Mouse (Mus musculus): ENCODE measurements around the gene Gm21969. TPM values are rescaled to one million over a fixed set of nuclear protein-coding genes. Genes with fewer than 3 reads are reported as not detected.
A peak's percentile ranks its signal among the peaks of the same experiment; 100 is the strongest.

The Gm21969 gene
- total RNA-seq, 1 experiment = 0.09 TPM

DNA sequence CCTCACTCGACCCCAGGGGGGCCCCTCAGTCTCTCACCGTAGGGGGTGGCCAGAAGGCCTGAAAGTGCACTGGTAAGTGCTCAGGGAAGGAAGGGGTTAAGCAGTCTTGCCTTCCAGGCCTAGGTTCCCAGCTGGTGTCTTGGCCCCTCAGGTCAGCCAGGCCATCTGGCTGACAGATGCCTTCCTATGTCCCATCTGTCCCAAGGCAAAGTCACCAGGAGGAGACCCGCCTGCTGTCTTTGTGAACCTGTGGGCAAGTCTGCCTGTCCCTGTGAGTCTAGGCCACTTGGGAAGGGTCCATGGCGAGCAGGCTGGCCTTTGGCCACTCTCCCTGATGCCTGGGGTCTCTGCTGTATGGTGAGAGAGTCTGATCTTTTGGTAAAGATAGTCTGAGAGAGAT lies 12.5 kb upstream of the Gm21969 start:
- no peak for DNase-seq (ENCODE audit: low read depth, low spot score)
- no peaks in the 10 kb centered on the region for H3K9me3 ChIP-seq (ENCODE audit: control insufficient read depth, insufficient read depth, low read depth, low read length)
- no peaks in the 10 kb centered on the region; the same call in 1 of the 2 replicates for H3K36me3 ChIP-seq (ENCODE audit: control insufficient read depth, insufficient read depth, low read length, poor library complexity, severe bottlenecking)
- no peak overlapping the region for H3K9ac ChIP-seq (ENCODE audit: insufficient read depth, low read depth, low read length, poor library complexity, severe bottlenecking)
- H3K27ac ChIP-seq (ENCODE audit: insufficient read depth, low read depth, low read length, poor library complexity, severe bottlenecking) = peak overlapping the region; percentile 48; the same call in 1 of the 2 replicates
- no peak overlapping the region for H3K4me3 ChIP-seq (ENCODE audit: insufficient read depth in 1 of 2, low read depth in 1 of 2, low read length in 2 of 2, poor library complexity in 1 of 2, severe bottlenecking in 1 of 2)
- in situ Hi-C loops (cut with MboI; ENCODE audit: low sequenced_read_pairs in 2 of 2, unreplicated experiment in 2 of 2) = no loop called here
- TF ChIP-seq ZC3H11A (IDR thresholded peaks at IDR 0.05; ENCODE audit: borderline replicate concordance, low read depth, low read length) = no peak
- no peak for TF ChIP-seq ZNF384 (IDR thresholded peaks at IDR 0.05; ENCODE audit: low read depth, low read length)
- TF ChIP-seq HCFC1 (IDR thresholded peaks at IDR 0.05; ENCODE audit: borderline replicate concordance, insufficient read depth, low read length) = no peak
- TF ChIP-seq CHD2 (IDR thresholded peaks at IDR 0.05; ENCODE audit: low read depth, low read length) = no peak
- no peak for TF ChIP-seq MAFK (IDR thresholded peaks at IDR 0.05; ENCODE audit: insufficient read depth, low read depth, low read length)
- peaks cover 7 to 53% of the 10 kb centered on the region in 2 experiments for H3K4me1 ChIP-seq (ENCODE audit: control insufficient read depth in 2 of 2, insufficient read depth in 2 of 2, low read length in 2 of 2, poor library complexity in 1 of 2)

DNA sequence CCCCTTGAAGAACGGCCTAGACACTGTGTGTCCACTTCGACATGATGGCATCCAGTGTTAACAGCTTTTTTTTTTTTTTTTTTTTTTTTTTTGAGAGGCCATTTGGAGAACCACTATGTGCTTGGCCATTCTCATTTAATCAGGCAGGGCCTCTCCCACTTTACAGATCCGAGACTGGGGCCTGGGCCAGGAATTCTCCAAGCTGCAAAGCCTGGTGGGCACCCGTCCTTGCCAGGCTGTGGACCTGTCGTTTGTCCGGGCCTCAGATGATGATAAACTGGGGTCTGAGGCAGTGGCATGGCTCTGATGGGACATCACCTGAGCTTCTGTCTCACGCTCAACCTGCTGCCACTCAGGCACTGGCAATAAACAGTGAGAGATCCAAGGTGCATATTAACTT lies 10.1 kb upstream of the Gm21969 start:
- peak overlapping the region; percentile 22; the same call in 1 of the 2 replicates for H3K27ac ChIP-seq (ENCODE audit: insufficient read depth, low read depth, low read length, poor library complexity, severe bottlenecking)

DNA sequence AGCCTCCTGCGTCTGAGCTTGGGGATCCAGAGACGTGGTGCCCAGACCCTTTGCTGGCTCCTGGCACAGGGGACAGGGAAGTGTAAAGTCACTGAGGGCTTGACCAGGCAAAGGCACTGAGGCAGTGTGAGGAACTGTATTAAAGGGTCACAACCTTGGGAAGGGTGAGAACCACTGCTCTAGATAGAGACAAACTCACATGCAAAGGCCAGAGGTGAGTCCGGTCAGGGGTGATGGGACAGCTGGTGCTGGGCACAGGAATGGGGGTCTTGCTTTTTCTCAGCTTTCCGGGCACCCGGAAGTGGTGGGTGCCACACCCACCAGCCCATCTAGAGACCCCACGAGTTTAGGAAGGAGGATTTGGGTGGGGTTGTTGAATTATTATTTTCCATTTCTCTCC lies 9.6 kb upstream of the Gm21969 start:
- Histone ChIP-seq H3K36me3 (ENCODE audit: control insufficient read depth, insufficient read depth, low read length, poor library complexity, severe bottlenecking) (no peaks in the 10 kb centered on the region), H3K9me3 (ENCODE audit: control insufficient read depth, insufficient read depth, low read depth, low read length) (no peaks in the 10 kb centered on the region), H3K9ac (ENCODE audit: insufficient read depth, low read depth, low read length, poor library complexity, severe bottlenecking) (no peak overlapping the region), H3K4me3 (ENCODE audit: insufficient read depth in 1 of 2, low read depth in 1 of 2, low read length in 2 of 2, poor library complexity in 1 of 2, severe bottlenecking in 1 of 2) (no peak overlapping the region), H3K4me1 (ENCODE audit: control insufficient read depth in 2 of 2, insufficient read depth in 2 of 2, low read length in 2 of 2, poor library complexity in 1 of 2) (peaks cover 18 to 56% of the 10 kb centered on the region in 2 experiments), H3K27ac (ENCODE audit: insufficient read depth, low read depth, low read length, poor library complexity, severe bottlenecking) (peak overlapping the region; percentile 22; the same call in 1 of the 2 replicates)
- no peak for DNase-seq (ENCODE audit: low read depth, low spot score)
- in situ Hi-C loops (cut with MboI; ENCODE audit: low sequenced_read_pairs in 2 of 2, unreplicated experiment in 2 of 2) = no loop called here
- no peak for TF ChIP-seq CHD2 (IDR thresholded peaks at IDR 0.05; ENCODE audit: low read depth, low read length)

More for the DNA sequence above, 10.1 kb upstream of the Gm21969 start:
- Histone ChIP-seq H3K9me3 (ENCODE audit: control insufficient read depth, insufficient read depth, low read depth, low read length) (no peaks in the 10 kb centered on the region), H3K4me1 (ENCODE audit: control insufficient read depth in 2 of 2, insufficient read depth in 2 of 2, low read length in 2 of 2, poor library complexity in 1 of 2) (peaks cover 18 to 56% of the 10 kb centered on the region in 2 experiments), H3K9ac (ENCODE audit: insufficient read depth, low read depth, low read length, poor library complexity, severe bottlenecking) (no peak overlapping the region), H3K36me3 (ENCODE audit: control insufficient read depth, insufficient read depth, low read length, poor library complexity, severe bottlenecking) (no peaks in the 10 kb centered on the region), H3K4me3 (ENCODE audit: insufficient read depth in 1 of 2, low read depth in 1 of 2, low read length in 2 of 2, poor library complexity in 1 of 2, severe bottlenecking in 1 of 2) (no peak overlapping the region)
- DNase-seq (ENCODE audit: low read depth, low spot score) = no peak
- no peak for TF ChIP-seq ZC3H11A (IDR thresholded peaks at IDR 0.05; ENCODE audit: borderline replicate concordance, low read depth, low read length)
- no peak for TF ChIP-seq CHD2 (IDR thresholded peaks at IDR 0.05; ENCODE audit: low read depth, low read length)
- TF ChIP-seq HCFC1 (IDR thresholded peaks at IDR 0.05; ENCODE audit: borderline replicate concordance, insufficient read depth, low read length) = no peak
- TF ChIP-seq ZNF384 (IDR thresholded peaks at IDR 0.05; ENCODE audit: low read depth, low read length) = peak; percentile 43; the same call in 1 of the 2 replicates
- in situ Hi-C loops (cut with MboI; ENCODE audit: low sequenced_read_pairs in 2 of 2, unreplicated experiment in 2 of 2) = no loop called here

DNA sequence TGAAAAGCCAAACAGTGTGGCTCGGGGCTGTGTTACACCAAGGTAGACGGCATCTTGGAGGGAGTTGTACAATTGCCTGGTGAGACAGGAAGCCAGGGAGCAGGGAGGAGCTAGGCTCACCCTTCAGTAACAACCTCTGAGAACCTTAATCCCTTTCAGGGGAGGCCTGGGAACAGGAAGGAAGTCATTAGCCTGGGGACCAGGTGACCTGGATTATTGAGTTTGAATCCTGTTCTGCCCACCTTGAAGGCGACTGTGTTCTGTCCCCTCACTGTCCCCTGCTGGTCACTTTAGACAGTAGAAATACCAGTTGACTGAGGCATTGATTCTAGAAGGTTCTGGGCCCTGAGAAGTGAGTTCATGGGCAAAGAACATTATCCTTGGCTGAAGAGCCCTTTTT lies 8.9 kb upstream of the Gm21969 start:
- in situ Hi-C loops (cut with MboI; ENCODE audit: low sequenced_read_pairs in 2 of 2, unreplicated experiment in 2 of 2) = no loop called here
- Histone ChIP-seq H3K9ac (ENCODE audit: insufficient read depth, low read depth, low read length, poor library complexity, severe bottlenecking) (peak overlapping the region; percentile 21; the same call in 1 of the 2 replicates), H3K4me3 (ENCODE audit: insufficient read depth in 1 of 2, low read depth in 1 of 2, low read length in 2 of 2, poor library complexity in 1 of 2, severe bottlenecking in 1 of 2) (no peak overlapping the region)

DNA sequence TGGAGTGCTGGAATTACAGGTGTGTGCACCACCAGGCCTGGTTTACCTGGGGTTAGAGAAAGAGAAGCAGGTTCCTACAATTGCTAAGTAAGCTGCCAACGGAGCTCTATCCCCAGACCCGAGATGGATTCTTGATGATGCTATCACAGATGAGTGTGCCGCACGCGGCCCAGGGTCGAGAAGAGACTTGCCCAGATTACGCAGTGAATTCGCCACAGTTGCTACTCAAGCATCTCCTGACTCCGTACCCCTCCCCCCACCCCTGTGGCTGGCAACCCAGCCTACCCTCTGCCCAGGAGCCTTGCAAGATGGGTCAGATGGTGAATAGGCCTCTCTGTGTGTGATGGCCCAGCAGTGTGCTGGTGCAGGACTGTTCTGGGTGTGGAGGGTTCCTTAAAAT lies 6.3 kb upstream of the Gm21969 start:
- H3K4me3 ChIP-seq (ENCODE audit: insufficient read depth in 1 of 2, low read depth in 1 of 2, low read length in 2 of 2, poor library complexity in 1 of 2, severe bottlenecking in 1 of 2) = peak overlapping the region; percentile 16 to 53; a peak in 3 of 4 replicates
- peak overlapping the region; percentile 73; the same call in 1 of the 2 replicates for H3K9ac ChIP-seq (ENCODE audit: insufficient read depth, low read depth, low read length, poor library complexity, severe bottlenecking)
- no peak for DNase-seq (ENCODE audit: low read depth, low spot score)

More for the DNA sequence above, 8.9 kb upstream of the Gm21969 start:
- Histone ChIP-seq H3K36me3 (ENCODE audit: control insufficient read depth, insufficient read depth, low read length, poor library complexity, severe bottlenecking) (no peaks in the 10 kb centered on the region), H3K9me3 (ENCODE audit: control insufficient read depth, insufficient read depth, low read depth, low read length) (no peaks in the 10 kb centered on the region), H3K4me1 (ENCODE audit: control insufficient read depth in 2 of 2, insufficient read depth in 2 of 2, low read length in 2 of 2, poor library complexity in 1 of 2) (peaks cover 18 to 56% of the 10 kb centered on the region in 2 experiments), H3K27ac (ENCODE audit: insufficient read depth, low read depth, low read length, poor library complexity, severe bottlenecking) (peak overlapping the region; percentile 28; the same call in 1 of the 2 replicates)
- no peak for DNase-seq (ENCODE audit: low read depth, low spot score)
- TF ChIP-seq HCFC1 (IDR thresholded peaks at IDR 0.05; ENCODE audit: borderline replicate concordance, insufficient read depth, low read length) (no peak), CHD2 (IDR thresholded peaks at IDR 0.05; ENCODE audit: low read depth, low read length) (no peak), ZNF384 (IDR thresholded peaks at IDR 0.05; ENCODE audit: low read depth, low read length) (no peak), MAFK (IDR thresholded peaks at IDR 0.05; ENCODE audit: insufficient read depth, low read depth, low read length) (no peak), ZC3H11A (IDR thresholded peaks at IDR 0.05; ENCODE audit: borderline replicate concordance, low read depth, low read length) (no peak)

More for the DNA sequence above, 6.3 kb upstream of the Gm21969 start:
- peaks cover 27 to 62% of the 10 kb centered on the region in 2 experiments for H3K4me1 ChIP-seq (ENCODE audit: control insufficient read depth in 2 of 2, insufficient read depth in 2 of 2, low read length in 2 of 2, poor library complexity in 1 of 2)
- H3K27ac ChIP-seq (ENCODE audit: insufficient read depth, low read depth, low read length, poor library complexity, severe bottlenecking) = peak overlapping the region; percentile 95; the same call in 1 of the 2 replicates
- in situ Hi-C loops (cut with MboI; ENCODE audit: low sequenced_read_pairs in 2 of 2, unreplicated experiment in 2 of 2) = no loop called here
- H3K9me3 ChIP-seq (ENCODE audit: control insufficient read depth, insufficient read depth, low read depth, low read length) = no peaks in the 10 kb centered on the region
- TF ChIP-seq HCFC1 (IDR thresholded peaks at IDR 0.05; ENCODE audit: borderline replicate concordance, insufficient read depth, low read length) = no peak
- TF ChIP-seq CHD2 (IDR thresholded peaks at IDR 0.05; ENCODE audit: low read depth, low read length) = no peak
- no peak for TF ChIP-seq ZNF384 (IDR thresholded peaks at IDR 0.05; ENCODE audit: low read depth, low read length)
- no peak for TF ChIP-seq MAFK (IDR thresholded peaks at IDR 0.05; ENCODE audit: insufficient read depth, low read depth, low read length)
- TF ChIP-seq ZC3H11A (IDR thresholded peaks at IDR 0.05; ENCODE audit: borderline replicate concordance, low read depth, low read length) = no peak
- no peaks in the 10 kb centered on the region for H3K36me3 ChIP-seq (ENCODE audit: control insufficient read depth, insufficient read depth, low read length, poor library complexity, severe bottlenecking)
